20 mouse cellular contexts compared by ENCODE assay signal in genomic region chr14:44904199-44904598, GRCm38 (mm10). TPM values are rescaled to one million over a fixed set of nuclear protein-coding genes. Genes with fewer than 3 reads are reported as not detected.
"Had no signal": no experiment of that assay in that cellular context is flagged by ENCODE, and none has a peak within 500 bp of the region (broad histone marks: within the 10 kb centered on the region; RNA-seq: fewer than 3 reads in every experiment).

No protein-coding gene starts in this region.

- H3K9me3 ChIP-seq: liver, embryonic 13.5 days; liver, embryonic 15.5 days; midbrain, embryonic 10.5 days; midbrain, embryonic 12.5 days; neural tube, embryonic 13.5 days; neural tube, embryonic 15.5 days had no signal

- H3K27ac ChIP-seq: liver, embryonic 13.5 days; liver, embryonic 15.5 days; midbrain, embryonic 10.5 days; midbrain, embryonic 12.5 days; neural tube, embryonic 13.5 days; neural tube, embryonic 15.5 days had no signal

- H3K4me2 ChIP-seq: liver, embryonic 13.5 days; liver, embryonic 15.5 days; lung, embryonic 14.5 days; midbrain, embryonic 12.5 days; neural tube, embryonic 13.5 days; neural tube, embryonic 15.5 days had no signal

- ATAC-seq: midbrain, embryonic 16.5 days had no signal

- H3K27me3 ChIP-seq: liver, embryonic 13.5 days; liver, embryonic 15.5 days; midbrain, embryonic 12.5 days; neural tube, embryonic 13.5 days; neural tube, embryonic 15.5 days had no signal

- H3K4me3 ChIP-seq: liver, embryonic 13.5 days; liver, embryonic 15.5 days; midbrain, embryonic 10.5 days; midbrain, embryonic 12.5 days; myocyte; neural tube, embryonic 13.5 days; neural tube, embryonic 15.5 days had no signal

- H3K36me3 ChIP-seq: liver, embryonic 13.5 days; liver, embryonic 15.5 days; midbrain, embryonic 10.5 days; midbrain, embryonic 12.5 days; neural tube, embryonic 13.5 days; neural tube, embryonic 15.5 days had no signal

- H3K9ac ChIP-seq: liver, embryonic 13.5 days; liver, embryonic 15.5 days; lung, embryonic 14.5 days; midbrain, embryonic 12.5 days; neural tube, embryonic 13.5 days; neural tube, embryonic 15.5 days had no signal

- H3K4me1 ChIP-seq: liver, embryonic 13.5 days; liver, embryonic 15.5 days; midbrain, embryonic 10.5 days; midbrain, embryonic 12.5 days; neural tube, embryonic 13.5 days; neural tube, embryonic 15.5 days had no signal

- DNase-seq: liver, embryonic 13.5 days; lung, adult 18-20 months; lung, embryonic 14.5 days; lung, postnatal 4 days; midbrain, embryonic 14.5 days; right cerebral cortex, postnatal 25 days; right cerebral cortex, postnatal 4 days; spleen, adult 18-20 months; thymus, adult 18-20 months; thymus, postnatal 14 days; thymus, postnatal 4 days had no signal

RNA-seq across cellular contexts. Expression of gene Ptgdr, which starts 45.0 kb away (rescaled TPM):
- total RNA-seq: megakaryocyte-erythroid progenitor cell, adult 5-6 weeks had no signal
- polyA plus RNA-seq: liver, embryonic 13.5 days; liver, embryonic 15.5 days; lung, embryonic 16.5 days; midbrain, embryonic 10.5 days; myocyte had no signal
